7 mouse cellular contexts compared by ENCODE assay signal in the genomic region with DNA sequence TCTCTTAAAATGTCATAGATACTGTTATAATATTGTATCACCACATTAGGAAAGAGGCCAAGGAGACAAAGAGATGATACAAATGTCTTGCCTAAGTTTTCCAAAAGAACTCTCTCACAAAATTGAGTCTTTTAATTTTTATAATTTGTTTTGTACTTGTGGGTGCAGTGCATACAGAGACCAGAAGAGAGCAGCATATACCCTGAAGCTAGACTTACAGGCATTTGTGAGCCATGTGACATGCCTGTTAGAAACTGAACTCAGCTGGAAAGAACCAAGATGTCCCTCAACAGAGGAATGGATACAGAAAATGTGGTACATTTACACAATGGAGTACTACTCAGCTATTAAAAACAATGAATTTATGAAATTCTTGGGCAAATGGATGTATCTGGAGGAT. TPM values are rescaled to one million over a fixed set of nuclear protein-coding genes. Genes with fewer than 3 reads are reported as not detected.
A peak's percentile ranks its signal among the peaks of the same experiment; 100 is the strongest.
DNase-seq lines count a peak whose midpoint lies in the region; ATAC-seq and TF ChIP-seq lines count a peak whose summit lies in the region.
"Not testable (repeated sequence)": the region's sequence is repeated elsewhere in the genome, so short reads cannot be mapped to it uniquely, and the experiment has no call there.

No protein-coding gene starts in this region.

- not testable (repeated sequence) for ATAC-seq in heart, postnatal 0 days (ENCODE audit: insufficient read depth, low read depth)

- H3K4me3 ChIP-seq in E14TG2a.4 (replicated peaks; ENCODE audit: low read length); heart, postnatal 0 days (ENCODE audit: low read depth, low read length): not testable (repeated sequence)

- peaks cover 42% of the 10 kb centered on the region for H3K36me3 ChIP-seq in E14TG2a.4 (ENCODE audit: insufficient read depth, low read length)
- peaks cover 31% of the 10 kb centered on the region for H3K36me3 ChIP-seq in heart, postnatal 0 days (replicated peaks; ENCODE audit: control insufficient read depth, insufficient read depth, low read length)

- peak; percentile 51 for TF ChIP-seq CTCF in E14TG2a.4 (conservative IDR thresholded peaks at IDR 0.05; ENCODE audit: low read length)
- TF ChIP-seq CTCF in heart, postnatal 0 days (IDR thresholded peaks at IDR 0.05; ENCODE audit: low read depth) = 0 out of 2 replicates have a peak, but pooled peaks have one; percentile 15

- H3K27me3 ChIP-seq in E14TG2a.4 (ENCODE audit: insufficient read depth, low read length); heart, postnatal 0 days (ENCODE audit: control insufficient read depth, insufficient read depth, low read length): not testable (repeated sequence)

- not testable (repeated sequence) for H3K9ac ChIP-seq in heart, postnatal 0 days (replicated peaks; ENCODE audit: low read depth, low read length)

- TF ChIP-seq EP300 in heart, postnatal 0 days (IDR thresholded peaks at IDR 0.05; ENCODE audit: low read depth) = not testable (repeated sequence)

- H3K4me2 ChIP-seq in heart, postnatal 0 days (ENCODE audit: low read depth, low read length) = not testable (repeated sequence)

- H3K4me1 ChIP-seq in E14TG2a.4 (replicated peaks; ENCODE audit: low read depth, low read length); heart, postnatal 0 days (ENCODE audit: control insufficient read depth, insufficient read depth): not testable (repeated sequence)

- not testable (repeated sequence) for H3K27ac ChIP-seq in heart, postnatal 0 days (ENCODE audit: low read depth)

- not testable (repeated sequence) for H3K9me3 ChIP-seq in E14TG2a.4 (ENCODE audit: low read length); heart, postnatal 0 days (replicated peaks; ENCODE audit: control insufficient read depth, low read length)

- peak; percentile 54 for DNase-seq in ZHBTc4 (ENCODE audit: low read depth, low spot score)
- peak; percentile 4 for DNase-seq in embryo, embryonic 10.5 days (ENCODE audit: low spot score)
- DNase-seq in heart, postnatal 0 days (ENCODE audit: low spot score) = not testable (repeated sequence)
- DNase-seq in kidney, postnatal 36 days = peak; percentile 4 to 43
- DNase-seq in lung, postnatal 36 days = peak; percentile 4
- DNase-seq in retina, postnatal 1 day = peak; percentile 6

RNA-seq across cellular contexts. Expression of a gene that starts 37.5 kb away (rescaled TPM):
- total RNA-seq in heart, postnatal 0 days (2014; rRNA removed; ENCODE audit: low replicate concordance) = 1.5 and 6.0 TPM in 2 replicates
- 5.1 TPM in 2 replicates for polyA plus RNA-seq in heart, postnatal 0 days (2015; fragmentation: Nextera tagmentation; extraction: Ambion mirVana)

RNA-seq across cellular contexts. Expression of a gene that starts 52.3 kb away (rescaled TPM):
- 14.8 and 28.5 TPM in 2 replicates for total RNA-seq in heart, postnatal 0 days (2014; rRNA removed; ENCODE audit: low replicate concordance)
- polyA plus RNA-seq in heart, postnatal 0 days (2015; fragmentation: Nextera tagmentation; extraction: Ambion mirVana) = 1.3 TPM in 2 replicates
